Mouse (Mus musculus) kidney, postnatal 0 days (tissue): ENCODE results near the gene Mex3b. TPM values are rescaled to one million over a fixed set of nuclear protein-coding genes. Genes with fewer than 3 reads are reported as not detected.

ENCODE experiments used
- ATAC-seq: fragments of 200-750 bp; cut with Nextera tagmentation; replicated peaks from 2 replicates; pipeline ENCODE4 v1.8.0; 2017; ENCODE audit warnings: low read depth, moderate number of reproducible peaks, moderate TSS enrichment, moderate library complexity; ENCODE audit not compliant: low FRiP score
- DNase-seq: peaks from one replicate; pipeline ENCODE4 v3.0.0-alpha.2; 2016; ENCODE audit warnings: low spot score
- H3K27ac ChIP-seq: fragments of 300-500 bp; sonication (generic); 2 replicates; pipeline ENCODE4 v1.5.1; 2014; ENCODE audit warnings: mild to moderate bottlenecking
- H3K27me3 ChIP-seq: fragments of 300-500 bp; sonication (generic); 2 replicates; pipeline ENCODE4 v1.6.1; 2014; ENCODE audit warnings: low read length, mixed read lengths; ENCODE audit not compliant: insufficient read depth
- H3K36me3 ChIP-seq: fragments of 300-500 bp; sonication (generic); 2 replicates; pipeline ENCODE4 v1.6.1; 2014; ENCODE audit warnings: low read length, mixed read lengths; ENCODE audit not compliant: insufficient read depth
- H3K4me1 ChIP-seq: fragments of 300-500 bp; sonication (generic); replicated peaks from 2 replicates; pipeline ENCODE4 v1.6.1; 2014; ENCODE audit warnings: antibody characterized with exemption, low read length, mixed read lengths; ENCODE audit not compliant: insufficient read depth
- H3K4me2 ChIP-seq: fragments of 300-500 bp; sonication (generic); 2 replicates; pipeline ENCODE4 v1.6.1; 2014; ENCODE audit warnings: mild to moderate bottlenecking, low read length, moderate library complexity, mixed read lengths
- H3K4me3 ChIP-seq: fragments of 300-500 bp; sonication (generic); replicated peaks from 2 replicates; pipeline ENCODE4 v1.5.1; 2014; ENCODE audit warnings: low read depth, low read length
- H3K9ac ChIP-seq: fragments of 300-500 bp; sonication (generic); 2 replicates; pipeline ENCODE4 v1.6.1; 2014; ENCODE audit warnings: low read depth, low read length
- H3K9me3 ChIP-seq: fragments of 300-500 bp; sonication (generic); replicated peaks from 2 replicates; pipeline ENCODE4 v1.6.1; 2016; ENCODE audit warnings: low read length, inconsistent platforms, mixed read lengths
- CTCF ChIP-seq: IDR thresholded peaks from 2 replicates; pipeline ENCODE4 v1.5.1; 2016; ENCODE audit warnings: antibody characterized with exemption, low read depth, mild to moderate bottlenecking, moderate library complexity
- WGBS: fragments of 180-500 bp; shearing (Covaris S2); extraction: QIAGEN DNeasy Blood & Tissue Kit; methylation state at CpG from one replicate; pipeline ENCODE4 v1.1.7; 2014; 5-methylcytosine and 5-hydroxymethylcytosine counted together
- polyA plus RNA-seq: library from polyadenylated mRNA; unstranded; fragments of >200 nt; fragmentation: Nextera tagmentation; extraction: Ambion mirVana; gene quantifications from 2 replicates; pipeline ENCODE4 v1.2.1, GENCODE M21; 2015

Gene Mex3b
- polyA plus RNA-seq, 1 experiment from 2014 or later: 11.3 TPM

DNA sequence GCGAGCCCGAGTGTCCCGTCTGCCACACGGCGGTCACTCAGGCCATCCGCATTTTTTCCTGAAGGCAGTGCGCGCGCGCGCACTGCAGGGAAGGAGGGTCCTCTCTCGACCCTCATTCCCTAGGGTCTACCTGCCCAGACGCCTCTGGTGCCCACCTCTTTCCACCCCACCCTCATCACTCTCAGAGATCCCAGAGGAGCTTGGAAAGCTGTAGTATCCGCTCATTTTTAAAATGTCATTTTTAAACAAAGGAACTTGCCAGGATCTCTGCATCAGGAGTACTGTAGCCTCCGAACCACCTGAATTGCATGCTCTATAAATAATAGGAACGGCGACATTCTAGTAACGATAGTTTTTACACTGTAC is 3.0 kb downstream of the Mex3b start:
- Histone ChIP-seq H3K27ac (no peak overlapping the region), H3K4me3 (peak overlapping the region; percentile 74), H3K9me3 (no peaks in the 10 kb centered on the region), H3K4me1 (peaks cover 14% of the 10 kb centered on the region), H3K9ac (peak overlapping the region; percentile 88), H3K27me3 (no peaks in the 10 kb centered on the region), H3K4me2 (peak overlapping the region; percentile 59), H3K36me3 (no peaks in the 10 kb centered on the region)
- TF ChIP-seq CTCF: no peak
- ATAC-seq (no peak), DNase-seq (no peak)
- WGBS: 39% methylated on average over 18 of the region's 18 CpGs

DNA sequence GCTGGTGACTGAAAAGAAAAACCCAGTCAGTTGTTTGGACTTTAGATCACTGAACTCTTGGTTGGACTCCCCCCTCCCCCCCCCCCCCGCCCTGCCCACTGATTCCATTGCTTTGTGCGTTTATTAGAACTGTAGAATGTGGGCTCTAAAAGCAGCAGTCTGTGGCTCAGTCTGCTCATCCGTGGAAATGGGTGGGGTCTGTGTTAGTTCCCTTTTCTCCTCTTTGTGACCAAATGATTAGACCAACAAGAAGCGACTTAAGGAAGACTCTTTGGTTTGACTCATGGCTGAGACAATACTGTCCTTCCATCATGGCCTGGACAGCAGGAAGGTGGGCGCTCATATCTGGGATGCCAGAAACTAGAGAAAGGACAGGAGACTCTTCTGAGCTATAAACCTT is 9.4 kb downstream of the Mex3b start:
- WGBS: 76% methylated on average over 5 of the region's 5 CpGs
- DNase-seq (no peak), ATAC-seq (no peak)
- Histone ChIP-seq H3K9me3 (no peaks in the 10 kb centered on the region), H3K36me3 (no peaks in the 10 kb centered on the region), H3K4me1 (no peaks in the 10 kb centered on the region), H3K27ac (no peak overlapping the region), H3K9ac (no peak overlapping the region), H3K4me2 (no peak overlapping the region), H3K4me3 (no peak overlapping the region), H3K27me3 (no peaks in the 10 kb centered on the region)
- TF ChIP-seq CTCF: no peak

DNA sequence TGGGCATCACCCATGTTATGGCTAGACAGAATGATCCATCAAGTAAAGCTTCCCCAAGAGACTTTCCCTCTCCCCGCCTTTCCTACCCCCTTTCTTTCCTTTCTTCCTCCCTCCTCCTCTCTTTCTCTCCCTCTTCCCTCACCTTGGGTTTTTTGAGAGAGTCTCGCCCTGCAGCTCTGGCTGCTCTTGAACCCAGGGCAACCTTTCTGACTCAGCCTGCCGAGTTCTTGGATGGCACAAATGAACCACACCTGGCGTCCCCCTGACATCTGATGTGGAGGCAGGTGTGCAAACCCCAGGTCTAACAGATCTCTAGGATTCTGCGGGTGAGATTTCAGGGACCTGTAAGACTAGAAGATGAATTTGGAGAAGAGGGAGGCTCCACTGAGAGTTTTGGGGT is 12.9 kb downstream of the Mex3b start:
- Histone ChIP-seq H3K27ac (no peak overlapping the region), H3K9me3 (no peaks in the 10 kb centered on the region), H3K36me3 (no peaks in the 10 kb centered on the region), H3K9ac (no peak overlapping the region), H3K27me3 (no peaks in the 10 kb centered on the region), H3K4me2 (no peak overlapping the region), H3K4me3 (no peak overlapping the region), H3K4me1 (no peaks in the 10 kb centered on the region)
- no peak for TF ChIP-seq CTCF
- DNase-seq: no peak
- no peak for ATAC-seq
- WGBS: 90% methylated on average over 5 of the region's 5 CpGs

DNA sequence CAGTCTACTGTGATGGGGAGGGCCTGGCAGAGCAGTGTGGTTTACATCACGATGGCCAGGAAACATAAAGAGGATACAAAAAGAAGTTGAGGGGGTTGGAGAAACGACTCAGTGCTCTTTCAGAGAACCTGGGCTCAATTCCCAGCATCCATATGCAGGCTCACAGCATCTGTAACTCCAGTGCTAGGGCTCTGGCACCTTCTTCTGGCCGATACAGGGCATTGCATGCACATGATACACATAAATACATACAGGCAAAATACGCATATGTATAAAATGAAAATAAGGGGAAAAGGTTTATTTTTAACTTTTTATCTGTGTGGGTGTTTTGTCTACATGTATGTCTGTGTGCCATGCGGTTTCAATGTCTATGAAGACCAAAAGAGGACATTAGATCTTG is 13.6 kb downstream of the Mex3b start:
- H3K27me3 ChIP-seq: no peaks in the 10 kb centered on the region
- DNase-seq (no peak), ATAC-seq (no peak)
- no peak overlapping the region for H3K9ac ChIP-seq
- H3K36me3 ChIP-seq: no peaks in the 10 kb centered on the region
- peak; percentile 34 for TF ChIP-seq CTCF
- no peak overlapping the region for H3K4me2 ChIP-seq
- WGBS: 90% methylated on average over 5 of the region's 5 CpGs
- H3K4me3 ChIP-seq: no peak overlapping the region
- H3K9me3 ChIP-seq: no peaks in the 10 kb centered on the region
- H3K4me1 ChIP-seq: no peaks in the 10 kb centered on the region
- H3K27ac ChIP-seq: no peak overlapping the region

DNA sequence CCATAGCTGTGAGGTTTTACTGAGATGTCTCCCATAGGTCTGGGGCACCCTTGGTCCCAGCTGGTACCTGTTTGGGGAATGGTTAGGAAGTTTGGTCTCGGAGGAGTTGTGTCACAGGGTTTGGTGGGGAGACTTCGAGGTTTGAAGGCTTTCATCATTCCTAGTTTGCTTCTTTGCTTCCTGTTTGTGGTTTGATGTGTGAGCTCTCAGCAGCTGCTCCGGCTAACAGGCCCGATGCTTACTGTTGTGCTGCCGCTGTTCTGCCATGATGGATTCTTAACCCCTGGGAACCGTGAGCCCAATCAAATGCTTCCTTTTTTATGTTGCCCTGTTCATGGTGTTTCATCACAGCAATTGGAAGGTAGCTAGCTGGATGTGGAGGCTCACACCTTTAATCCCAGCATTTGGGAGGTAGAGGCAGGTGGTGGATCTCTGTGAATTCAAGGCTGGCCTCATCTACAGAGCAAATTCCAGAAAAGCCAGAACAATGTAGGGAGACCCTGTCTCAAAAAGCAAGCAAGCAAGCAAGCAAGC is 23.3 kb downstream of the Mex3b start:
- Histone ChIP-seq H3K36me3 (no peaks in the 10 kb centered on the region), H3K4me1 (no peaks in the 10 kb centered on the region), H3K4me3 (no peak overlapping the region), H3K27ac (no peak overlapping the region), H3K9ac (no peak overlapping the region), H3K4me2 (no peak overlapping the region), H3K9me3 (no peaks in the 10 kb centered on the region), H3K27me3 (no peaks in the 10 kb centered on the region)
- DNase-seq (no peak), ATAC-seq (no peak)
- TF ChIP-seq CTCF: no peak
- 78% methylated on average over 6 of the region's 6 CpGs for WGBS

DNA sequence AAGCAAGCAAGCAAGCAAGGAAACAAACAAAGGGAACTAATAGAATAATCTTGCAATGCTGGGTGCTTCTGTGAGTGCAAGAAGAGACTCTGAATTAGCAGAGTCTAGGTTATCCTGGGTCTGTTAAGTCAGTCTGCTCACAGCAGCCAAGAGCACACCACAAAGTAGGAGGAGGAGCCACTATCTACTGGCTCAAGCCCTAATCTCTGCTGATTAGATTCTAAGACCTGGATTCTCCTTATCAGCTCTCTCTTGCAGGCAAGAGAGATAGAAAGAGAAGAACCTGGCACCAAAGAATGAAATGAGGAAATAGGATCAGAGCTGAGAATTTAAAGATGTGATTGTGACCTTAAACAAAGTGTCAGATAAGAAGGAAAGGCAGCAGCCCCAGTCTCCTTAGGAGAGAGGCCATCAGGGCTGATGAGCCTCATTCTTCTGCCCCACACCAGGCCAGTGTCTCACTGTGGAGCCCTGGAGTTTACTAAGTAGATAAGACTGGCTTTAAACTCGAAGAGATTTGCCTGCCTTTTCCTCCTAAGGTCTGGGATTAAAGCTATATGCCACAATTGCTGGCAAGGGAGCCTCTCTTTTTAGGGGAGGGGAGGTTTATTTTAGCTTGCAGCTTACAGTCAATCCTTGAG is 23.9 kb downstream of the Mex3b start:
- no peak for ATAC-seq
- no peaks in the 10 kb centered on the region for H3K36me3 ChIP-seq
- H3K4me1 ChIP-seq: no peaks in the 10 kb centered on the region
- TF ChIP-seq CTCF: no peak
- DNase-seq: no peak
- no peak overlapping the region for H3K4me2 ChIP-seq
- WGBS: 36% methylated on average over 1 of the region's 1 CpGs
- H3K4me3 ChIP-seq: no peak overlapping the region
- no peak overlapping the region for H3K27ac ChIP-seq
- no peaks in the 10 kb centered on the region for H3K9me3 ChIP-seq
- no peaks in the 10 kb centered on the region for H3K27me3 ChIP-seq
- no peak overlapping the region for H3K9ac ChIP-seq

DNA sequence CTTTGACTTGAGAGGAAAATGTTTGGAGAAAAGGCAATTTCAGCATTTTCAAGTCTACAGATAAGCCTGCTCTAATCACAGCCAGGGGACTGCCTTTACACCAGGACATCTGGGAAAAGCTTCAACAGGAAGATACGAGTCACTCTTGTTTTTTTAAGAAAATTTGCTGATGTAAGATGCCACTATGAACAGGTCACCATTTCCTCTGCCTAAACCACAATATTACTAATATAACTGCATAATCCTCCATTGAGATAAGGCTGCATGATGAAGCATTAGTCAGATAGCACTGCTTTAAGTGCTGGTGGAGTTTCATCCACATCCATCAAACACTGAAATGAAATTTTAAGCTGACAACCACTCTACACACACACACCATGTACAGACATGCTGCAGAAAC is 27.2 kb downstream of the Mex3b start:
- H3K4me1 ChIP-seq: no peaks in the 10 kb centered on the region
- DNase-seq (no peak), ATAC-seq (no peak)
- H3K4me2 ChIP-seq: no peak overlapping the region
- WGBS: 44% methylated on average over 1 of the region's 1 CpGs
- H3K4me3 ChIP-seq: no peak overlapping the region
- no peak overlapping the region for H3K27ac ChIP-seq
- no peaks in the 10 kb centered on the region for H3K27me3 ChIP-seq
- H3K9me3 ChIP-seq: no peaks in the 10 kb centered on the region
- H3K9ac ChIP-seq: no peak overlapping the region
- no peak for TF ChIP-seq CTCF
- no peaks in the 10 kb centered on the region for H3K36me3 ChIP-seq
